Mouse (Mus musculus) brain, embryonic 18.5 days (tissue): ENCODE measurements at regions not wholly inside any gene's neighbourhood (a gene's known extent, or its start where the extent isn't known, plus 50 kb on each side); places are given as distances from the start of the nearest gene placed in this dataset.

Experiments
- DNase-seq: peaks from one replicate; pipeline ENCODE4 v3.0.0-alpha.2; 2012; ENCODE audit warnings: low read depth, low spot score

DNA sequence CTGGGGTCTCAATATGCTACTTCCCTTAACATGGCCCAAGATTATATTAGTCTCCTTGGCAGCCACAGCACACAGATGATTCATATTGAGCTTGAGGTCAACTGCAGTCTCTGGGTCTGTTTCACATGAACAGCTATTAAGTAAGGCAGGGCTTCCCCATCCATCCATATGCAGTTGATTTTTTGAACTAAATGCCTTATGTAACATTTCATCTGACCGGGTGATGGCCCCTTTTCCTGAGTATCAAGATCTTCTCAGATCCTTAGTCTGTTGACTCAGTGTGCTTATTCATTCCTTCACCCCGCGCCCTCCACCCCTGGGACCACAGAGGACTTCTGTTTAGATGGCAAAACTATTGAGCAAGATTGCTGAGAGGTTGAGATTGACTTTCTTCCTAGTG lies 202.7 kb downstream of the Cyp26b1 start:
- no peak for DNase-seq

DNA sequence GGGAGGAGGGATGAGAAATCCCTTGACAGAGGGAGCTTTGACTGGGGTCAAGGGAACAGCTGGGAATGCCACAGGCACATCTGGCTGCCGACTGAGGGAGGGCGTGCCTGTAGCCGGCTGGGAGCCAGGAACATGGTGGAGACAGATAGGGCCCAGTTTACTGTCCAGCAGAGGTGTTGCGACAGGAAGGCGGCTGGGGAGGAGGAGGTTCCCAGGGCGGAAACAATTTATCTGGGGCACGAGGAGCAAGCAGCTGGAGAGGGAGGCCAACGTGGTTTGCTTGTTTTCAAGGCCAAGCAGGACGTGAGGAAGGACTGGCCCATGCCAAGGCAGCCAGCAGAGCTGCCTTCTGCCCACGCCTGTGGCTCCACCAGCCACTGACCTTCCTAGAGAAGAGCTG lies 208.0 kb downstream of the Cyp26b1 start:
- DNase-seq, result no peak

DNA sequence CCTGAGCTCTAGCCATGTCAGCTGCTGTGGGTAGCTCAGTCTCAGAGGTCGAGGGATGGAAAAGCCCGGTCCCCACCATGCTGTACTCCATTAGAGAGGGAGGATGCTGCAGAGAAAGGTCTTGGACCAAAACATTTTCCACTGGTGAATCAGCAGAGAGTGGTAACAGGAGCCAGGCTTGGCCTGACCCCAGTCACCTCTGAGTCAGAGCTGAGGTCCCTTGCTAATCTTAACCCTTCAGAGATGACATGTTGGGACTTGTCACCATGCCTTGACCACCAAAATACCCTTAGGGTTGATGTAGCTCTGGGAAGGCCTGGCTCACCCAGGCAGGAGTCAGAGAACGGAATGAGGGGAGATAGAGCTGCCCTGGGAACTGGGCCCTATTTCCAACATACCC lies 210.0 kb downstream of the Cyp26b1 start:
- DNase-seq, result no peak

GRCm38 (mm10) chr6:84383141-84383540 lies 210.6 kb downstream of the Cyp26b1 start:
- no peak for DNase-seq

GRCm38 (mm10) chr6:84381571-84381970 lies 212.1 kb downstream of the Cyp26b1 start:
- no peak for DNase-seq

GRCm38 (mm10) chr6:84376666-84377065 lies 217.0 kb downstream of the Cyp26b1 start:
- no peak for DNase-seq

DNA sequence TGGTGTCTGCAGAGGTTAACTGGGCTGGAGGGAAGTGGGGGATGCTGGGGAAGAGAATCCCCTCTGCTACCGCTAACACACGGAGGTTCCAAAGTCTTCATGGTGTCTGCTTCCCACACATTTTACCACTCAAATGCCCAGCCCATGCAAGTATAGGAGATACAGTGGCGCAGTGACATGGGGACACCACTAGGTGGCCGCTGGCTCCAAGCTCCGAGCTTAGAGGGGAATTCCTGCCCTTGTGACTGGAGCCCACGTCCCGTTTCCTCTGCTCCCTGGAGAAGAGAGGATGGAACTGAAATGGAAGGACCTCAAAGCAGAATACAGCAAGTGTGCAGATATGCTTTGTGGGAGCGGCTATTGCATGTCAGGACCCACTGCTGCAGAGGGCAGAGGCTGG lies 218.2 kb downstream of the Cyp26b1 start:
- DNase-seq, result no peak

DNA sequence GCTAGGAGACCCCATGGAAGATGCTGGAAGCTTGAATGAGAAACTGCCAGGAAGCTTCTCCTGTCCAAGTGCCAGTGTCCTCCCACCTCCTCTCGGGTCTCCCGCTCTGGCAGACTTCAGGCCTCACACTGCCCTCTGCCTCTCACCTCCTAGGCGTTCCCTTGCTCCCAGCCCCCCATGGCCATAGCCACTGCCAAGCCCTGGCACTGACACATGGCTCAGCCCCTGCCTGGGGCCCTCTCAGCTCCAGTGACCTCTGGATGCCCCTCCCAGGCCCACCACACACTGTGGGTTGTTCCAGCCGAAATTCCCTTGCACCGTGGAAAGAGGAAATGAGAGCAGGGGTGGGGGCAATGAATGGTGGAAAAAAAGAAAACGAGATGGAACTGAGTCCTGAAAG lies 227.3 kb downstream of the Cyp26b1 start:
- no peak for DNase-seq

- DNase-seq, result no peak
These were observed 227.8 kb downstream of the Cyp26b1 start for GRCm38 (mm10) chr6:84365914-84366313.

- DNase-seq, result no peak
These were observed 228.7 kb downstream of the Cyp26b1 start for GRCm38 (mm10) chr6:84364964-84365363.

GRCm38 (mm10) chr6:84362331-84362730 lies 231.4 kb downstream of the Cyp26b1 start:
- DNase-seq, result no peak

DNA sequence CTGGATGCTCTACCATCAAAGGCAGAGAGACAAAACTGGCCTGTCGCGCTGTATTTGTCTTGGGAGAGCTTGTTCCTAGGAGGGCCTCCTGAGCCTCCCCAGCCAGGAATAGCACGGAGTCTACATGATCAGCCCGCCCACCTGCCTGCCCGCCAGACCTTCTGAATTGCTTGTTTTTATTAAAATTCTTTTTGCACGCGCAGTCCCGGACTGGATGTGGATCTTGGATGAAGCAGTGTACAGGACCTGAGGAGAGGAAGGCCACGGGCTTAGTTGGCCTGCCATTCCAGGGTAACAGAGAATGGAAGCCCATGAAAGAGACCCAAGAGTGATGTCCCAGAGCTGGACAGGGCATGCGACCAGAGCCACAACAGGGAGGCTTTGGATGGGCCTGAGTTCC lies 235.8 kb downstream of the Cyp26b1 start:
- no peak for DNase-seq

DNA sequence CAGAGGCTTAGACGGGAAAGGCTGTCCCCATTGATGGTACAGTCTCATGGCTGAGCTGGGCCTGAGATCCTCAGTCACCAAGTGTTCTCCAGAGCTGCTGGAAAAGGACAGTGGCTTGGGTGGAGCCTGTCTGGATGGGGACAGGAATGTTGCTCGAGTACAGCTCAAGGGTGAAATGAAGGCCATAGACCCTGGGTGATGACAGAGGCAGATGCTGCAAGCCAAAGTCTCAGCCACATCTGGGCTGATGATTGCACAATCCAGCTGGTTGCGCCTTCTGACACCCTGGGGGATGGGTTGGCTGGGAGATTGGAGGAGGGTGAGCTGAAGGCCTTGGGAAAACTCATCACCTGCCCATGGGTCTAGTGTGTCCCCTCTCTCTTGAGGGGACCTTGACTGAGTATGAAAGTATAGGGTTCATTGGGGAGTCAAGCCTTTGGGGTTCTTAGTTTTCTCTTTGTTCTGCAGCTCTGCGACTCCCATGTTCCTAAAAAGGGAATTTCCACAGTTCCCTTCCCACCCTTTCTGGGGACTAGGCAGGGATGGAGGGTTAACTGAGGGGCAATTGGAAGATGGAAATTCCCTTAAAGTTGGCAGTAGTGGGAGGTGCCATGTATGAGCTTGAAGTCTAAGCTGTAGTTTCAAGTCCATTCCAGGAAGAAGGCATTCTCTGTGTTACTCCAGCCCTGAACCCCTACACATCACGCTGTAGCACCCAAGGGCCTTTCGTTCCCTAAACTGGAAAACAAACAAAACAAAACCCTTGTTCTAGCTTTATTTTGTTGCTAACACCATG lies 240.1 kb downstream of the Cyp26b1 start:
- no peak for DNase-seq

DNA sequence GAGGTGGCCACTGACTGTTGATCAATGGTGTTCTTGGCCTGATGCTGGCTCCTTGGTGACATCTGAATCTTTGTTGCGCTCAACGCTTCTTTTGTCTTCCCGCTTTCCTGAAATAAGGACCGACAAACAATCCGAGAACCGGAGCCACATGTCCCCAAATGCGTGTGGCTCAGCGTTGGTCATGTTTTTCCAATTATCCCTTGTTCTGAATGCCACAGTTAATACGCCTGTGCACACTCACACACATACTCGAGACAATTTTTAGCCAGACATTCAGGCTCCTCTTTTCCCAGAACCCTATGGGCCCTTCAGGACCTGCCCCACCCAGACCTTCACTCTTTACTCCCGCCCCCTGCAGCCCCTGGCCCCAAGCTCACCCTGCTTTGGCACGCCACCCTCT lies 248.8 kb downstream of the Cyp26b1 start:
- no peak for DNase-seq

GRCm38 (mm10) chr6:84333666-84334179 lies 260.0 kb downstream of the Cyp26b1 start:
- no peak for DNase-seq

GRCm38 (mm10) chr6:84329106-84329505 lies 264.6 kb downstream of the Cyp26b1 start:
- DNase-seq, result no peak

DNA sequence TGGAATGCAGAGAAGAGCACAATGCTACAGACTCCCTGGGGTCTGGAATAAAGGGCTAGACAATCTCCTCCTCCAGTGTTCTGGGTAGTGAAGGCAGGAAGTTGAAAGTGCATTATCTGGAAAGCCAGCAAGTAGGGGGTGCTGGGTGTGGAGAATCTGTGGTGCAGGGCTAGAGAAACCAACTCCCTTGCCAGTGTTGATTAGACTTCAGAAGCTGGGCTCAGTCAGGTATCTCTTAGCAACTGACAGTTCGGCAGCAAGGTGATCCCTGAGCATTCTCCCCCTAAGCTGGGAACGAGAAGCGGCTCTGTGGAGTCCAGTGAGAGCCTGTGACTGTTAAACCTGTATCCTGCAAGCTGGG lies 265.7 kb downstream of the Cyp26b1 start:
- no peak for DNase-seq

DNA sequence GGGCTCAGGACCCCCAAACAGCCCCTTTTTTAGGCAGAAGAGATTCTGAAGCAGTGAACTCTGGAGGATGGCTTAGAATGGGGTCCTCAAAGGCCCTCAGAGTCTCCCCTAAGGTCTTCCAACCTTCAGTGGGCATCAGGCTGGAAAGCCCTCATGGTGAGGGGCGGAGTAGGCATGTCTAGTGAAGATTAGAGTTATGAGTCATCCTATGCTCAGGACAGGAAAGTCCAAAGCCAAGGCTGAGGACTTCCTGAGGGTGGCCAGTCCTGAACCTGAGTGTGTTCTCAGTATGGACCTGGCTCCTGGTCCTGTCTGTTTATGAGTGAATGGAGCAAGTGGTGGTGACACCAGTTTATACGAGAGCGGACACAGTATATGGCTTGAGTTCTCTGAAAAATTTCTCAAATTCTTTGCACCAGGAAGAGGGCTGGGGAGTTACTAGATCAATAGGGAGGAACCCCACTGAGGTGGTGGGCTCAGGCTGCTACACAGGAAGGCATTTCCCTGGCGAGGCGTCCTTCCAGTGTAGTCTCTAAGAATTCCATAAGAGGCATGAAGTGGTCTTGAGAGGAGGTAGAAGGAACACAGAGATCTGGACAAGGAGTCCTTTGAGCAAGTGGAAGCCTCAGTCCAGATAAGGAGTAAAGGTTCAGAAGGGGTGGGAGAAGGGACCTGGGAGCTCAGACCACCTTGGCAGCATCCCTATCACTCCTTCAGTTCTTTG lies 266.2 kb downstream of the Cyp26b1 start:
- no peak for DNase-seq

DNA sequence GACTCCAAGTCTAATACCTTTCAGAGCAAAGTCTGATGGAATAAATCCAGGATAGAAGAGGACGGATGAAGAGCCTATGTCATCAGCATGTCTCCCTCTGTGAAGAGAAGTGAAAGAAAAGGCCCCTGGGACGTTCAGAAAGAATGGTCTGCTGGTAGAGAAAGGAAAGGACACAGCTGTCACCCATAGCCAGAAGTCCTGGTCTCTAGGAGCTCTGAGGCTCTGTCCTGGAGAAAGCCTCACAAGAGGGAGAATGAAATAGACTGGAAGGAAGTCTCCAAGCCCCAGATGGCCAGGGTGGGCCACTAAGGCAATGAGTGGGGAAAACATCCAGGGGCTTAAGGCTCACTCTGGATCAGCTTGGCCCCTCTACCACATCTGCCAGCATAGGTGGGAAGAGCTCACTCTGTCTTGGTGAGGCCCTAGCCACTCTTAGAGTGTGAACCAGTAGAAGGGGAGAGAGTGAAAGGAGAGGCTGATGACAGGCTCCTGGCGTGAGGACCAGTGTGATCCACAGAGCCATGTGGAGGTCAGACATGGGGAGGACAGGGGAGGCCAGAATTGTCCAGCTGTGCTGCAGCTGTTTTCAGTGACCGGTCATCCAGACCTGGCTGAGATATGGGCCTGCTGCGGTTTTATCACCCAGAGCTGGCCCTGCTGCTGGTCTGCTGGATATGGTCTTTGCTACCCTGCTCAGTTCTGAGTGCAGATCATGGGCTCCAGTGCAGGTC lies 268.2 kb downstream of the Cyp26b1 start:
- no peak for DNase-seq

- DNase-seq, result no peak
These were observed 269.5 kb downstream of the Cyp26b1 start for GRCm38 (mm10) chr6:84324185-84324584.

GRCm38 (mm10) chr6:84322528-84322927 lies 271.2 kb downstream of the Cyp26b1 start:
- no peak for DNase-seq

DNA sequence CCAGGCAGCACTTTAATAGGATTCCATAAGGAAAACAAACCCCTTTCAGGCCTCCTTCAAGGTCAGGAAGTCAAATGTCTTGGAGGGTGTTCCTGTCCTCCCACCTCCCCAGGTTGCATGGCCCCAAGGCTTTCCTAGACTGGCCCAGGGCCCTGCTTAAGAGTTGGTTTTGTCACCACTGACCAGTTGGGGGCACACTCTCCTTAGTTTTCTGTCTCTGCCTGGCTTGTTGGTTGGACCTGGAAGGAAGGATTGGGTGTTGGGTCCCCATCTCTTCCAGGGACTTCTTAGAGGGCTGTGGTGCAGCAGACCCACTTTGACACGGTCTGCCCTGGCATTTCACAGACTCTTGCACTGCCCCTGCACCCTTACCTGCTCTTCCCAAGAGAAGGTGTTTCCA lies 273.1 kb downstream of the Cyp26b1 start:
- no peak for DNase-seq
